Mouse (Mus musculus): ENCODE data around the gene Aim2. TPM values are rescaled to one million over a fixed set of nuclear protein-coding genes. Genes with fewer than 3 reads are reported as not detected.
A peak's percentile ranks its signal among the peaks of the same experiment; 100 is the strongest.

The Aim2 gene
- polyA plus RNA-seq, 1 experiment from 2014 or later: 3.1 TPM

DNA sequence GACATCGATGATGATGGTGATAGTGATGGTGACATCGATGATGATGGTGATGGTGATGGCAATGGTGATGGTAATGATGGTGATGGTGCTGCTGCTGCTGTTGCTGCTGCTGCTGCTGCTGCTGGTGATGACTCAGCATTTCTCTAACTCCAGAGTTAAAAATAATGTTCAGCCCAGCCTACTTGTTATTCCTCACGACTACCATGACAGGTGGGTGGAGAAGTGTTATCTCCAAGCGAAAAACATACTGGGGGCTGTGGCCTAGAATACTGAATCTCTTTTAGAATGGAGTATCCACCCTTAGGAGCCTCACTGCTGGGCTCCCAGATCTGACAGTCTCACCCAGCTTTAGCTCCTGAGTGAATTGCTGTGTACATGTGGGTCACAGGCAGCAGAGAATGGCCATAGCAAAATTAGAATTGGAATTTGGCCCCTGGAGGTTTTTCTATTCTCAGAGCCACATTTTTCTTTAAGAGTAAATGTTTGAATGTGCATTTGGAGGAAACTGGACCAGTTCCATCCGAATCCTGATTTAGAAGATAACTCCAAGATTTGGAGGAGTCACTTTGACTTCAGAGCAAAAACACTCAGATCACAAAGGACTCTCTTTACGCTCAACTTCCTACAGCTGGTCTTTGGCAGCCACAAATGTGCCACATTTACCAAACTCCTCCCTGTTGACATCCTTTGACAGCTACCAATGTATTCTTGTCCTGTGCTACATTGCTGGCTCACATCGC is 4.6 kb downstream of the Aim2 start:
- Histone ChIP-seq H3K27me3 (ENCODE audit: control insufficient read depth, insufficient read depth, low read length) (no peaks in the 10 kb centered on the region), H3K4me1 (ENCODE audit: control insufficient read depth, insufficient read depth, low read length) (no peaks in the 10 kb centered on the region; the same call in 1 of the 2 replicates), H3K36me3 (ENCODE audit: control insufficient read depth, insufficient read depth, low read length) (no peaks in the 10 kb centered on the region), H3K9ac (ENCODE audit: low read depth, low read length) (no peak overlapping the region), H3K9me3 (replicated peaks; ENCODE audit: control insufficient read depth, low read length) (no peaks in the 10 kb centered on the region), H3K4me2 (no peak overlapping the region), H3K27ac (ENCODE audit: low read depth, low read length) (no peak overlapping the region), H3K4me3 (ENCODE audit: low read depth, low read length) (no peak overlapping the region)
- 66% methylated on average over 7 of the region's 7 CpGs for WGBS (ENCODE audit: insufficient replicate concordance)
- peak; percentile 50; the same call in 1 of the 2 replicates for ATAC-seq (replicated peaks; ENCODE audit: insufficient number of reproducible peaks, low FRiP score, low TSS enrichment)

DNA sequence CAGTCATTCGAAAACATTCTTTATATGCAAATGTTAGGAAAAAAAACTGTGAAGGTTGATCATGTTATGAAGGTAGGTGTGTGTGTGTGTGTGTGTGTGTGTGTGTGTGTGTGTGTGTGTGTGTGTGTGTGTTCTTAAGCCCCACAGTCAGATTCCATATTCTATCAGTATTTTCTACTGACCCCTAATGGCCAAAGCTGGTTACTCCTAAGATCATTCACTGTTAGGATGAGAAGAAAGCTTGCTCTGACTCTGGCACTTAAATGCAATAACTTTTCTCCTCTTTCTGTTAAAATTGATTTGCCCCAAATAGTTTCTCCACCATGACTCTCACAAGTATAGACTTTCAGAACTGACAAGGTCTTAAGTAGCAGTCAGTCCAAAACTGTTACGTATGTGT is 6.0 kb downstream of the Aim2 start:
- WGBS (ENCODE audit: insufficient replicate concordance): 72% methylated on average over 2 of the region's 2 CpGs

DNA sequence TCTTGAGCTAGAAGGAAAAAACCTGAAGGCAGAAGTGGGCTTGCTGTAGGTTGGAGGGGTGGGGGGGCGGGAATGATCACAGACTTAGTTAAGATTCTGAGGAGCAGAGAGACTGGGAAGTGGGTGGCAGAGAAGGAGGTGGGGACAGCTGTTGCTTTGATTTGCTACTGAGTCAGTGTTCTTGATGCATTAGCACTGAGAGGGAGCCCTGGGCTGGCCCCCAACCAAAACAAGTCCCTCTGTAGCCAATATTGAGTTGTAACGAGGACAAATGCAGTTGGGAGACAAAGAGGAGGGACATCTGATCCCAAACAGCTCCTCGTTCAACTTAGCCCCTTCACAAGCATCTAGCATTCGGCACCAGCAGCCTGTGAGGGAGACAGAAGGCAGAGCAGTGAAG is 7.1 kb downstream of the Aim2 start:
- Histone ChIP-seq H3K4me1 (ENCODE audit: control insufficient read depth, insufficient read depth, low read length) (no peaks in the 10 kb centered on the region; the same call in 1 of the 2 replicates), H3K4me2 (no peak overlapping the region), H3K9ac (ENCODE audit: low read depth, low read length) (no peak overlapping the region), H3K9me3 (replicated peaks; ENCODE audit: control insufficient read depth, low read length) (no peaks in the 10 kb centered on the region), H3K27me3 (ENCODE audit: control insufficient read depth, insufficient read depth, low read length) (no peaks in the 10 kb centered on the region), H3K36me3 (ENCODE audit: control insufficient read depth, insufficient read depth, low read length) (no peaks in the 10 kb centered on the region), H3K4me3 (ENCODE audit: low read depth, low read length) (no peak overlapping the region), H3K27ac (ENCODE audit: low read depth, low read length) (no peak overlapping the region)
- 39% methylated on average over 4 of the region's 4 CpGs for WGBS (ENCODE audit: insufficient replicate concordance)
- no peak for ATAC-seq (replicated peaks; ENCODE audit: insufficient number of reproducible peaks, low FRiP score, low TSS enrichment)

More for the DNA sequence above, 6.0 kb downstream of the Aim2 start:
- H3K4me3 ChIP-seq (ENCODE audit: low read depth, low read length): no peak overlapping the region
- ATAC-seq (replicated peaks; ENCODE audit: insufficient number of reproducible peaks, low FRiP score, low TSS enrichment): no peak
- H3K9me3 ChIP-seq (replicated peaks; ENCODE audit: control insufficient read depth, low read length): no peaks in the 10 kb centered on the region
- H3K4me1 ChIP-seq (ENCODE audit: control insufficient read depth, insufficient read depth, low read length): no peaks in the 10 kb centered on the region; the same call in 1 of the 2 replicates
- no peaks in the 10 kb centered on the region for H3K27me3 ChIP-seq (ENCODE audit: control insufficient read depth, insufficient read depth, low read length)
- no peak overlapping the region for H3K9ac ChIP-seq (ENCODE audit: low read depth, low read length)
- no peaks in the 10 kb centered on the region for H3K36me3 ChIP-seq (ENCODE audit: control insufficient read depth, insufficient read depth, low read length)
- H3K4me2 ChIP-seq: no peak overlapping the region
- H3K27ac ChIP-seq (ENCODE audit: low read depth, low read length): no peak overlapping the region

DNA sequence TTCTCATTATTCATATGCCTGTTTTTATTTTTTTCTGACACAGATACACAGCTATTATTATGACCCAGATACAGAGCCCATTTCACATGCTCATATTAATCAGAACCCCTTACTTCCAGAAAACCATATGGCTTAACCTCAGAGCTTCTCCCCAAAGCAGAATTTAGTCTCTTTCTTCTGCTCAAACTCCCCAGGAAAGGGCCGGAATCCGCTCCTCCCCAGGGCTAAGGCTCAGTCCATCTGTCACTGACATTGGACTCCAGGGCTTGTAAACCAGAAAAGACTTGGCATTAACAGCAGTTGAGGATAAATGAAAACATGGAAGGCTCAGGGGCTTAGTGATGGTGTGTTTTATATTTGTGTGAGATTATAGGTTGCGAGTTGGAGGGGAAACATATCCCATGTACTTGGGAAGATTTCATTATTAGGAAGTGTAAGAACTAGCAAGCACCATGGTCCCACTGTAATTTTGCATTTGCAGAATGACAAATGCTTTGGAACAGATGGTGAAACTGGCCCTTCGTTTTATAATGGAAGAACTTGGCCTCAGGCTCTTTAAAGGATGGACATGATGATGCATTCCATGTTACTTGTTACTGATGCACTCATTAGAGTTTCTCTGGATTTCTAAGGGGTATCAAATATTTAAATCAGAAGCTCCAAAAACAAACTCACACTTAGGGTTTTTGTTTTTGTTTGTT is 9.1 kb downstream of the Aim2 start:
- Histone ChIP-seq H3K9ac (ENCODE audit: low read depth, low read length) (no peak overlapping the region), H3K9me3 (replicated peaks; ENCODE audit: control insufficient read depth, low read length) (no peaks in the 10 kb centered on the region), H3K4me3 (ENCODE audit: low read depth, low read length) (no peak overlapping the region), H3K4me1 (ENCODE audit: control insufficient read depth, insufficient read depth, low read length) (no peaks in the 10 kb centered on the region; the same call in 1 of the 2 replicates), H3K4me2 (no peak overlapping the region), H3K36me3 (ENCODE audit: control insufficient read depth, insufficient read depth, low read length) (no peaks in the 10 kb centered on the region), H3K27ac (ENCODE audit: low read depth, low read length) (no peak overlapping the region), H3K27me3 (ENCODE audit: control insufficient read depth, insufficient read depth, low read length) (peaks cover 4% of the 10 kb centered on the region; the same call in 1 of the 2 replicates)
- WGBS (ENCODE audit: insufficient replicate concordance): 64% methylated on average over 4 of the region's 4 CpGs
- no peak for ATAC-seq (replicated peaks; ENCODE audit: insufficient number of reproducible peaks, low FRiP score, low TSS enrichment)

DNA sequence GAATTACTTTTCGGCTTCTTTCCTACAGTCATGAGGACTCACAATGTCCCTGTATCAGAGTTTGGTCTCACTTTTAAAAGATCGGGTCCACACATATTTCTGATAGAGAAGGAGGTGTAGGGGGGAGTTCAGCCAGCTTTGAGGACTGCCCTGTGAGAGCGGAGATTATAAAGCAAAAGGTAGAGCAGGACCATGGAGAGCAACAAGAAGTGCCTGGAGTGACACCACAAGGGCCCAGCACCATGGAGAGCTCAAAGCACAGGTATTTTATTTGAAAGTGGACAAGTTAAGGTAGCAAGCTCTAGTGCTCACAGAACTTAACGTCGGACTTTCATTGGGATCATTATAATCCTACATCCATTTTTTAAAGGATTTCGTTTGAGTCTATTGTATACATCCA is 11.0 kb downstream of the Aim2 start:
- WGBS (ENCODE audit: insufficient replicate concordance): 25% methylated on average over 6 of the region's 6 CpGs
- peaks cover 4% of the 10 kb centered on the region; the same call in 1 of the 2 replicates for H3K4me1 ChIP-seq (ENCODE audit: control insufficient read depth, insufficient read depth, low read length)
- no peak overlapping the region for H3K4me3 ChIP-seq (ENCODE audit: low read depth, low read length)
- no peaks in the 10 kb centered on the region for H3K9me3 ChIP-seq (replicated peaks; ENCODE audit: control insufficient read depth, low read length)
- H3K9ac ChIP-seq (ENCODE audit: low read depth, low read length): no peak overlapping the region
- no peak overlapping the region for H3K27ac ChIP-seq (ENCODE audit: low read depth, low read length)
- peaks cover 19% of the 10 kb centered on the region for H3K27me3 ChIP-seq (ENCODE audit: control insufficient read depth, insufficient read depth, low read length)
- no peaks in the 10 kb centered on the region for H3K36me3 ChIP-seq (ENCODE audit: control insufficient read depth, insufficient read depth, low read length)
- H3K4me2 ChIP-seq: no peak overlapping the region
- ATAC-seq (replicated peaks; ENCODE audit: insufficient number of reproducible peaks, low FRiP score, low TSS enrichment): no peak

DNA sequence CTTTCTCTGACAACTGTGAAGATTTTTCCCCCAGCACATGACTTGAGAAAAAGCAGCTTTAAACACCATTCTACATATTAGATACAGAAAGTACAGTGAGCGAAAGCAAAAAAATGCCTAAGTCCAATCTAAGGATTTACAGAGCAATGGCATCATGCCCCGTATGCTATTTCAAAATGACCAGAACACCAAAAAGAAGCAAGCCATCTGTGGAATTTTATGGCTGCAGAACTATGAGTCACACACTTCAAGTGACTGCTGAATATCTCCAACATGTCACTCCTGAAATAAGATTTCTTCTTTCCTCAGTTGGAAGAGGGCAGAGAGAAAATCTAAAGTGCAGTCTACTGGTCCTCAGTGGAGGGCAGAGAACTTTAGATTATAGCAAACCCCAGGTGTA is 12.8 kb downstream of the Aim2 start:
- Histone ChIP-seq H3K9ac (ENCODE audit: low read depth, low read length) (no peak overlapping the region), H3K36me3 (ENCODE audit: control insufficient read depth, insufficient read depth, low read length) (no peaks in the 10 kb centered on the region), H3K4me1 (ENCODE audit: control insufficient read depth, insufficient read depth, low read length) (peaks cover 12% of the 10 kb centered on the region), H3K9me3 (replicated peaks; ENCODE audit: control insufficient read depth, low read length) (no peaks in the 10 kb centered on the region), H3K27me3 (ENCODE audit: control insufficient read depth, insufficient read depth, low read length) (peaks cover 36% of the 10 kb centered on the region), H3K4me3 (ENCODE audit: low read depth, low read length) (no peak overlapping the region), H3K27ac (ENCODE audit: low read depth, low read length) (no peak overlapping the region), H3K4me2 (no peak overlapping the region)
- 84% methylated on average over 2 of the region's 2 CpGs for WGBS (ENCODE audit: insufficient replicate concordance)
- no peak for ATAC-seq (replicated peaks; ENCODE audit: insufficient number of reproducible peaks, low FRiP score, low TSS enrichment)

DNA sequence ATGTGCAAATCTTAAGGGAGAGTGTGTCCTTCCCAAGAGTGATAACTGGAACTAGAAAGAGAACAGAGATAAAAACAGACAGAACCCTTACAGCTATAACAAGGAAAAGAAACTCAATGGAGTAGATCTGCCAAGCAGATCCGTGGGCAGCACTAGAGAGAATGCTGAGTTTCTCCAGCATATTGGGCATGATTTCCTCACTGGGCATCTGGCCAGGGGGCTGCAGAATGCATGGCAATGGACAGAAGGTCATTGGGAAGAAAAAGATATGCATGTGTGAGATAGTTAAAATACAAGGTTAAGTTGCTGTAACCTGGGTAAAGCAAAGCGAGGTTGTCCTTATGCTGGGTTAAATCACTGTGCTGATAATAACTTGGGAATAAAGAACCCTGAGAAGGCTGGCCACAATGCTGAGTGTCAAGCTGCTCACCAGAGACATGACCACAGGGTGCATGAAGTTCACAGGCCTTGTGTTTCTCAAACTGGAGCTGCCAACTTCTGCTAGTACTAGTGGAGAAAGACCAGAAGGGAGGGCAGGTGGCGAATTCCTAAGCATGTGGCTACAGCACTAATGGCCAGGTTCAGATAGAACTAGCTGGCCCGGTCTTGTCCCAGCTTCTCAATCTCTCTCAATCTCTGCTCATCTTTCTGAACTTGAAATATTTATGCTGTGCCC is 13.6 kb downstream of the Aim2 start:
- no peak overlapping the region for H3K27ac ChIP-seq (ENCODE audit: low read depth, low read length)
- H3K27me3 ChIP-seq (ENCODE audit: control insufficient read depth, insufficient read depth, low read length): peaks cover 39% of the 10 kb centered on the region
- no peak overlapping the region for H3K9ac ChIP-seq (ENCODE audit: low read depth, low read length)
- H3K4me3 ChIP-seq (ENCODE audit: low read depth, low read length): no peak overlapping the region
- ATAC-seq (replicated peaks; ENCODE audit: insufficient number of reproducible peaks, low FRiP score, low TSS enrichment): no peak
- 72% methylated on average over 4 of the region's 4 CpGs for WGBS (ENCODE audit: insufficient replicate concordance)
- H3K36me3 ChIP-seq (ENCODE audit: control insufficient read depth, insufficient read depth, low read length): no peaks in the 10 kb centered on the region
- no peaks in the 10 kb centered on the region for H3K9me3 ChIP-seq (replicated peaks; ENCODE audit: control insufficient read depth, low read length)
- no peak overlapping the region for H3K4me2 ChIP-seq
- H3K4me1 ChIP-seq (ENCODE audit: control insufficient read depth, insufficient read depth, low read length): peaks cover 12% of the 10 kb centered on the region

DNA sequence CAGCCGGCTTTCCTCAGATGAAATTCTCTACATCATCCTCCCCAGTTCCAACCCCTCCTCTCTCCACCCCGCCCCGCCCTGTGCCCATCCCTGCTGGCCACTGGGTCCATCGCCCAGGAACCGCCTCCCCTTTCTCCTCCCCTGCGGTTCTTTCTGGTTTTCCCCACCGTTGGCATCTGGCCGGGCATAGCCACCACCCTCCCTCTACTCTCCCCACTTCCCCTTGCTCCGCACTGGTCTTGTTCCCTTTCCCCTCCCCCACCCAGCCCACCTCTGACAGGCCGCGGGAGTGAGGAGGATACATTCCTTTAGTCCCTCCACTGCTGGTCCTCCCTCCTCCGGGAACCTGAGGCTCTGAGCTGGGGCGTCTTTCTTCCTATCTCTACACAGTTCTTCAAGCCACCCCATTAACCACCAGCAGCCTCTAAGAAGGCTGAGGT is 15.3 kb downstream of the Aim2 start:
- Histone ChIP-seq H3K9ac (ENCODE audit: low read depth, low read length) (no peak overlapping the region), H3K36me3 (ENCODE audit: control insufficient read depth, insufficient read depth, low read length) (no peaks in the 10 kb centered on the region), H3K4me3 (ENCODE audit: low read depth, low read length) (peak overlapping the region; percentile 63; the same call in 1 of the 2 replicates), H3K27ac (ENCODE audit: low read depth, low read length) (no peak overlapping the region), H3K9me3 (replicated peaks; ENCODE audit: control insufficient read depth, low read length) (no peaks in the 10 kb centered on the region), H3K27me3 (ENCODE audit: control insufficient read depth, insufficient read depth, low read length) (peaks cover 48% of the 10 kb centered on the region), H3K4me1 (ENCODE audit: control insufficient read depth, insufficient read depth, low read length) (peaks cover 12% of the 10 kb centered on the region), H3K4me2 (peak overlapping the region; percentile 97)
- peak; percentile 25; the same call in 1 of the 2 replicates for ATAC-seq (replicated peaks; ENCODE audit: insufficient number of reproducible peaks, low FRiP score, low TSS enrichment)
- 1% methylated on average over 12 of the region's 13 CpGs for WGBS (ENCODE audit: insufficient replicate concordance)

All from heart, embryonic 11.5 days (tissue).